Mouse (Mus musculus): ENCODE measurements around the gene Prrg2.
"Not testable (repeated sequence)": the region's sequence is repeated elsewhere in the genome, so short reads cannot be mapped to it uniquely, and the experiment has no call there.

The Prrg2 gene

DNA sequence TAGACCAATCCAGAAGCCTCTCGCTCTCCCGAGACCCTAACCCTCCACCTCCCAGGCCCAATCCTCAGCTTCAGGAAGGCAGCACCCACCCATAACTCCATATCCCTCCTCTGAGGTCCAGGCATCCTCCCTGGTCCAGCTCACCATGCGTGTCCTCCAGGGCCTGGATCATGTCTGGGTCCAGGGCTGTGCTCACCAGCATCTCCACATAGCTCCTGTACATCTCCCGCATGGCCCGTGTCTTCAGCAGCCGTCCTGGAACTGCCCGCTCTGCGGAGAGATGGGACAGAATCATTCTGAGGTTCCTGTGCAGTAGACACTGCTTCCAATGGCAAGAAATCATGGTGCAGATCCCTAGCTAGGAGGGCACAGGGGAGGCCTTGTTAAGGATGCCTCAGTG is 31.6 kb downstream of the Prrg2 start:
- DNase-seq (ENCODE audit: low spot score) = no peak

DNA sequence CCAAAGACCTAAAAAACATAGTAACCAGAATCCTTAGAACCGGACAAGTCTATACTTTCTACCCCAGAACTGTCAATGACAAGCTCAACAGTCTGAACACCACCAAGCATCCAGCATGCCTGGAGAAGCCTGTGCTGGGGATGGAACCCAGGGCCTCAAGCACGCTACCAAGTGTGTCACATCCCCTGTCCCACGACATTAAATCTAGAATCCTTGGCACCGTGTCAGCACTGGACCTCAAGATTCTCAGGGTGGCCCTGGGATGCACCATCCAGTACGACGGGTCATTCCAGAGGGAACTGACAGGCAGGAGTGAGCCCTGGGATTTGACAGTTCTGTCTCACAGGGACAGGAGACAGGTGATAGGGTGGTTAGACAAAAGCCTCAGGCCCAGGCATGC is 32.5 kb downstream of the Prrg2 start:
- DNase-seq (ENCODE audit: low spot score) = no peak

DNA sequence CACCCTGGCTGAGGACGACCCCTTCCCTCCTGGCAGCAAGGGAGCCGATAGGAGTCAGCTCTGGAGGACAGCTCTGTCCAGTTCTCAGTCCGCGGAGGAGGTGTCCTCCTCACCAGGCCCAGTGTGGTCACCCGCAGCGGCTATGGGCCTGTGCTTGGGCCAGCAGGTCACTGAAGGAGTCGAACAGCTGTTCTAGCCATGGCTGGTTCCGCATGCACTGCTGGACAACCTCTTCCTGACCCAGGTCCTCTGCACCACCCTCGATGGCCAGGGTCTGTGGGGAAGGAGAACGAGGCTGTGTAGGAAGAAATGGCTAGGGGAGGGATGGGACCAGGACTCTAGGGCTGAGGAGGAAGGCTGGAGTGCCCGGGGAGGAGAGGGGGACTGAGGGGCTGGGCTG is 34.1 kb downstream of the Prrg2 start:
- no peak for DNase-seq (ENCODE audit: low spot score)

DNA sequence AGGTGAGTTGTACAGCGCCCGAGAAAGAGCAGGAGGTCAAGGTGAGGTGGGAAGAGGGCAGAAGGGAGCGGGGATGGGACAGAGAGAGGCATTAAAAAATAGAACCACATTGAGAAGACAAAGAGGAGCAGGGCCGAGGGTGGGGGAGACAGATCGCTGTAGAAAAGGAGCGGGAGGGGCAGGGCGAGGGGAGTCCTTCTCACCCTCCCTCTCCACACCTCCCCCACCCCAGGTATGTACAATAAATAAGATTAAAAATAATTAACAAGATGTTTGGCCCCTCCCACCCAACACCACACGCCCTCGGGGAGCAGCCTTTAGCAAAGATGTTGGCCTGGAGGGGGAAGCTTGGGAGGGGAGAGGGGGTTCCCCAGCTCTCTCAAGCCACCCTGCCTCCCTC is 34.7 kb downstream of the Prrg2 start:
- no peak for DNase-seq (ENCODE audit: low spot score)

DNA sequence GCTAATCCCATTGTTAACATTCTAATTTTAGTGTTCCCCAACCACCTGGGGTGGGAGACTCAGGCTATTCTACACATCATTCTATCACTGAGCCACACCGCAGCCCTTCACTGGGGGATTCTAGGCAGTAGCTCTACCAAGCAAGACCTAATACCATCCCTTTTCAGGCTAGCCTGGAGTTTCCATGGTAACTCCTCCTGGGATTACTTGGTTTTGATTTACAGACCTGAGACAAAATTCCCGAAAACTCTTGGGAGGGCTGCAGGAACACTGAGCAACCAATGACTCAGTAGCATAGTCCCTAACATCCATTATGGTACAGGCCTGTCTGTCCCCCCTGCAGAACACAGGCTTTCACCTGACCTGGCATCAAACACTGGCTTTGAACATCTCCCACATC is 36.2 kb downstream of the Prrg2 start:
- DNase-seq (ENCODE audit: low spot score) = no peak

DNA sequence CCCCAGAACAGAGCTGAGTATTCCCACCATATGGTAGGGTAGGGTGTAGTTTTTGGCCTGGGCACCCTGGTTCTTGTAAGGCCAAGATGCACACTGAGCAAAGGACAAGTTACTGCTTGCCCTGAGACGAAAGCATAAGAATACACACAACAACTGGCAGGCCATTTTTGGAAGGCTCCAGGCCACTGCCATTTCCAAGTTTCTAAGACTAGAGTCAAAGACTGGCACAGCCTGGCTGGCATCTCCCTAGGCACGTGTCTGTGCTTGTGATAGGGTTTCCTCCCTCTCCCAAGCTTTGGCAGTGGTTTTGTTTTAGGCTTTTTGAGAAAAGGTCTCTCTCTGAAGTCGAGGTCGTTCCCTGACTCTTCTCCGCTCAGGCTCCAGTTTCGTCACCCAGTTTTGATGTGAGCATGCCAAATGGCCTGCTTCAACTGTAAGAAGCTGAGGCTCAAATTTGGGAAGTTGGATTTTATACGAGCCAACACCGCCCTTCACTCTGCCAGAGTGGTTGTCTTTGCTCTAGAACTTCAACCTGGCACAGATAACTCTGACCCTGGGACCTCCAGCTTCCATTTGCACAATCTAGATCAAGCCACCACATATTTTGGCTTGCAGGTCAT is 36.8 kb downstream of the Prrg2 start:
- no peak for DNase-seq (ENCODE audit: low spot score)

DNA sequence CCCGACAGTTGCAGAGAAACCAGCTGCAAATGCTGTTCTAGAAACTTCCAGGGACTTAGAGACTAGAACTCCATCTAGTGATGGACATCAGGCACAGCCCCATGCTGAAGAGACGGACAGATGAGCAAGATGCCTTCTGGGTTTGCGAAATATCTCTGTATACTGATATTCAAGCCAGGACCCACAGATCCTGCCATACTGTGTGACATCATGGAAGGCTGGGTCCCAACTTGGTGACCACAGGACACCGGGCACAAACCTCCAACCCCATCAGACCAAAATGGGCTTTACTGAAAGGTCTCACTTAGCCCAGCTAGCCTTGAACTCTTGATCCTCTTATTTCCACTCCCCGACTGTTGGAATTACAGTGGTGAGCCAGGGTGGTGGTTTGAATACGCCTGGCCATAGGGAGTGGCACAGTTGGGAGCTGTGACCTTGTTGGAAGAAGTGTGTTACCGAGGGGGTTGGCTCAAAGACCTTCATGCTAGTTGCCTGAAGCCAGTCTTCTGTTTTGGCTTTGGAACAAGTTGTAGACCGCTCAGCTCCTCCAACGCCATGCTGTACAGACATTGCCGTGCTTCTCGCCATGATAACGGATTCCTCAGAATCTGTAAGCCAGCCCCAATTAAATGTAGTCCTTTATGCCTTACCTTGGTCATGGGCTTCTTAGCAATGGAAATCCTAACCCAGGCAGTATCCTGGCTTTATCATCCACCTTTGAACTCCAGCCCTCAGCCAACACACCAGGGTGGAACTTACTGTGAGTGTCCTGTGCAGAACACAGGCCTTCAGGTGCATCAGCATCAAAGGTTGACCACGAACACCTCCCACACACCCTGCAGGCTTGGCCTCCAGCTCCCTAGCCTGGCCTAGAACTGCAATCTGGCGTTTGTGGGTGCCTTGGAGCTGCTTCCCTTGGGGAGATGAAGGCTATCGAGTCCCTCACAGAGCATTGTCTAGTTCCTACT is 37.9 kb downstream of the Prrg2 start:
- no peak for DNase-seq (ENCODE audit: low spot score)

DNA sequence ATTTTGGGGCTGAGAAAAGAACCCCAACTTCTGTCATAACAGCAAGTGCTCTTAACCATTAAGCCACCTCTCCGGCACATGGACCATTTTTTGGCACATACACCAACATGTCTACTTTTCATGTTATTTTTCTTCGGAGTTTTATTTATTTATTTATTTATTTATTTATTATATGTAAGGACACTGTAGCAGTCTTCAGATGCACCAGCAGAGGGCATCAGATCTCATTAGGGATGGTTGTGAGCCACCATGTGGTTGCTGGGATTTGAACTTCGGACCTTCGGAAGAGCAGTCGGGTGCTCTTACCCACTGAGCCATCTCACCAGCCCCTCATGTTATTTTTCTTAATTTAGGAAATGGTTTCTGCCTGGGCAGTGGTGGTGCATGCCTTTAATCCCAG is 38.8 kb downstream of the Prrg2 start:
- DNase-seq (ENCODE audit: low spot score) = not testable (repeated sequence)

DNA sequence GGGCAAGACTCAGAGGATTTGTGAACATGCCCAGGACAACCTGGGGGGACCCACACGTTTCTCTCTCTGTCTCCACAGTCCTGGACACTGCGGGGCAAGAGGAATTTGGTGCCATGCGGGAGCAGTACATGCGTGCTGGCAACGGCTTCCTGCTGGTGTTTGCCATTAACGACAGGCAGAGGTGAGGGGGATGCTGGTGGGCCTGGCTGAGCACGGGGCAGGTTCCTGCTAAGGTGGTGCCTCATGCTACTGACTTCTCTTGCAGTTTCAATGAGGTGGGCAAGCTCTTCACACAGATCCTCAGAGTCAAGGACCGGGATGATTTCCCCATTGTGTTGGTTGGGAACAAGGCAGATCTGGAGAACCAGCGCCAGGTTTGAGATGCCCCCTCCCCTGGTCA is 42.3 kb downstream of the Prrg2 start:
- no peak for DNase-seq (ENCODE audit: low spot score)

DNA sequence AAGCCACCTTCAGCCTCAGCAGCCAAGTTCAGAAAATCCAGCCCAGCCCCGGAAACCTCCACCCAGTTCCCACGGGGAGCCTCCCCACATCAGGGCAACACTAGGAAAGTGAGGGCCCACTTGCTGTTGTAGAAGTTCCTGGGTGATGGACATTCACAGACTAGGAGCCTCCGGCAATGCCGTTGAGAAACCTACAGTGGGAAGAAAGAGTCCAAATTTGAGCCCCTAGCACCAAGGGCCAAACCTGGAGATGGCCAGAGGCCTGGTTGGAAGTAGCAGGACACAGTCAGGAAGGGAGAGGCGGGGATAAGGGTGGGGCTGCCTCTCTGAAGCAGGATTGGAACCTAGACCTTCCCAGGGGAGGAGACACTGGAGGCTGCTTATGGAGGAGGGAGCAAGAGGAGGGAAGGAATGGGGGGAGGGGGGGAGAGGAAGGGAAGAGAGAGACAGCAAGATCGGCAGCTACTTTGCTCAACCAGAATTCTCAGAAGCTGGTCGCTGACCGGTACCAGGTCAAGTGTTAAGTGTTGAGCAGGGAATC is 43.4 kb downstream of the Prrg2 start:
- DNase-seq (ENCODE audit: low spot score) = peak; percentile 70

DNA sequence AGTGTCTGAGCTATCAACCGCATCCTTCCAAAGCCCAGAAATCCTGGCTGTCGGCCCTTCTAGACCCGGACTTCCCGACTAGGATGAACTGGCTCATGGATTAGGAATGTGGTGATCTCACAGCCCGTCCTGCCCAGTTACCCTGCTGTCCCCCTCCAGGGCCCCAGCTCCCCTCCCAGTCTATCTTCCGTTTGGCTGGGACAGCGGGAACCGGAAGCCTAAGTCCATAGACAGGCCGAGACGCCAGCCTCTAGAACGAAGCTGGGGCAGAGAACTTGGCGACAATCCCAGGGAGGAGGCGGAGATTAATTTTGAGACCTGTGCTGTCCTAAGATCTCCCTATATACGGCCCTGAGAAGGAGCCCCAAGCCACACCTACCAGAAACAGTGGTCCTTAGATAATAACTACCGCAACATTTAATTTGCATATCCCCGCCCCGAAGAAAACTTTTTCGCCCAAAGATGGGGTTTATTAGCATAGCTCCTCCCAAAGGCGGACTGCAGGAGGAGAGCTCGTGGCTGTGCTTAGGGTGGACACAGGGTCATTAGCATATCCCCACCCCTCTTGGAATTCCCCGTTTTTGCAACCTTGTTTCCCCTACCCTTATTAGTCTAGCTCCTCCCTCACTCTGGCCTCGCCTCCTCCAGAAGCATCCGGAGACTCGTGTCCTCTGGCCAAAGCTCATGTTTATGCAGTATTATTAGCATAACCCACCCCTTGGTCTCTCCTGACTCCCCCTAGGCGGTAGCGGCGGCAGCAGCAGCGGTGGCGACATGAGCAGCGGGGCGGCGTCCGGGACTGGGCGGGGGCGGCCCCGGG is 45.0 kb downstream of the Prrg2 start, which contains the start of gene Rras:
Gene Rras (plus strand): TSS at position 720 of the 820 bp plus-strand sequence.
- DNase-seq (ENCODE audit: low spot score) = peak; percentile 98

DNA sequence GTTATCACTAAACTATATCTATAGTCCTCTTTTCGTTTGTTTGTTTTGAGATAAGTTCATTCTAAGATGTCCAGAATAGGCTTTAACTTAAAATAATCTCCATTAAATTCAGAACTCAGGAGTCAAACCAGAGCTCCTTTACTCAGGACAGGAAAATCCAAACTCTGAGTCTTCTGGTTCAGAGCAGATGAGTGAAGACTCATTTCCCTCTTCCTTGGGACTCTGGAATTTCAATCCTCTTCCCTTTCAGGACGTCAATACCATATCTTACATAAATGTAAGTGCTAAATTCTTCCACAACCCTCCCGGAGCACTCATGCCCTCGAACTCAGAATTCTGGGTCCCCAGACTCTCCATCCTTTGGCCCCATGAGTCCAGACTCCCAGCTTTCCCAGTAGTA is 45.7 kb downstream of the Prrg2 start:
- no peak for DNase-seq (ENCODE audit: low spot score)

DNA sequence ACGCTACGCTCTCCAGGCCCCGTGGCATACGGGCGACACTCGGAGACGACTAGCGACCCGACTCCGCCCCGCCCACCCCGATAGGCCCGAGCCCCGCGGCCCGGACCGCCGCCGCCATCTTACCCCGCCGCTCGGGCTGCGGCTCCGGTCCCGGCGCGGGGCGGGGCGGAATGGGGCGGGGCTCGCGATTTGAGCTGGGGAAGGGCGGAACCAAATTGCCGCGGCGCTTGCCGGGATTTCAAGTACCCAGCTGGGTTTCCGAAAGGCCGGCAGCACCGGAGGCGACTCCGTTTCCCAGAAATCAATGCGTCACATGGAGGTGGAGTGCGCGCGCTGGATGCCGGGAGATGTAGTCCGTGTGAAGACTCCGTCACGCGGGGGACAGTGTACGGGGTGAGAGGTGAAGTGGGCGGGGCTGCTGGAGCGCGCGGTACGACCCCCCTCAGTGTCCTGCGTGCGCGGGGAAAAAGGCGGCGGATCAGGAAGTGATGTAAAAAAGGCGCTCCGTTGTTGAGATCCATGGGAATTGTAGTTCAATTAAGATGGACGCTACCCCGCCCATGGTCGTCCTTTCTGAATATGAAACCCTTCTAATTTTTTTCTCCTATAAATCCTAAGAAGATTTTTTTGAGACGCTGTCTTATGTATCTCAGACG is 46.4 kb downstream of the Prrg2 start, which contains the start of gene Scaf1:
Gene Scaf1 (minus strand): TSS at position 407 of the 656 bp plus-strand sequence.
- peak; percentile 100 for DNase-seq (ENCODE audit: low spot score)

DNA sequence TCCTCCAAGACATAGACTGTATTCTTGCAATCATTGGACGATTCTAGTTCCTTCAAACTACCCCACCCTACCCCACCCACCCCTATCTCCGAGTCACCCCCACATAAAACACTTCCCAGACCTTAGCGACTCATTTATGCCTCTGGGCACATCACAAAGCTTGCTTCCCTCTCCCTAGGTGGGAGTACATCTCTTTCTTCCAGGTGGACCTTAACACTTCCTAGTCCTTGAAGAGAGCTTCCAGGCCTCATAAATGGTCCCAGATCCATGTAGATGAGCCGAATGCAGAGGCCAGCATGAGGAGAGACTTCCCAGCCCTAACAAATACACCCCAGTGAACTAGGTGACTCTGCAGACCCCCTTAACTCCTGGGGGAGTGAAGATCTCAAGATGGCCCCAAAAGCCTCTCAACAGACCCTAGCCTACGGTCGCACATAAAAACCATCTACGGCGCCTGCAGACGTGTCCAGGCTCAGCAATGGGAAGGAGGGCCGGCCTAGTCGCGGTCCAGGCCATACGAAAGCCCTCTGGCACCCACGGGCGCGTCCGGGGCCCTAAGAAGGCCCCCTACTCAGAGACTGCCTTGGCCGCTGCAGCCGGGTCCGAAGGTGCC is 47.0 kb downstream of the Prrg2 start:
- no peak for DNase-seq (ENCODE audit: low spot score)

DNA sequence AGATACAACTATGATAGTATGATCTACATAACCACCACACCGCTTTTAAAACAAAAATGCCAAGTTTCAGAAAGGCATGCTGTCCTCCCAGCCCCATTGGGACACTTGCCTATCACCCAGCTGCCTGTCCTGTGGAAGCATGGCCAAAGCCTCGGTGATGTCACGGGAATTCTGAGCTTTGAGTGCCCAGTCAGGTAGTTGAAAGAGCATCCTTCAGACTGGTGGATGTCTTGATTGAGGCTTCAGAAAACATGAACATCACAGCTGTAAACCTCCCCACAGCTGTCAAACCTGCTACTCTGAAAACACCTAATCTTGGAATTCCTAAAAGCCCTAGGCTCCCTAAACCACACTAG is 48.4 kb downstream of the Prrg2 start:
- DNase-seq (ENCODE audit: low spot score) = no peak

DNA sequence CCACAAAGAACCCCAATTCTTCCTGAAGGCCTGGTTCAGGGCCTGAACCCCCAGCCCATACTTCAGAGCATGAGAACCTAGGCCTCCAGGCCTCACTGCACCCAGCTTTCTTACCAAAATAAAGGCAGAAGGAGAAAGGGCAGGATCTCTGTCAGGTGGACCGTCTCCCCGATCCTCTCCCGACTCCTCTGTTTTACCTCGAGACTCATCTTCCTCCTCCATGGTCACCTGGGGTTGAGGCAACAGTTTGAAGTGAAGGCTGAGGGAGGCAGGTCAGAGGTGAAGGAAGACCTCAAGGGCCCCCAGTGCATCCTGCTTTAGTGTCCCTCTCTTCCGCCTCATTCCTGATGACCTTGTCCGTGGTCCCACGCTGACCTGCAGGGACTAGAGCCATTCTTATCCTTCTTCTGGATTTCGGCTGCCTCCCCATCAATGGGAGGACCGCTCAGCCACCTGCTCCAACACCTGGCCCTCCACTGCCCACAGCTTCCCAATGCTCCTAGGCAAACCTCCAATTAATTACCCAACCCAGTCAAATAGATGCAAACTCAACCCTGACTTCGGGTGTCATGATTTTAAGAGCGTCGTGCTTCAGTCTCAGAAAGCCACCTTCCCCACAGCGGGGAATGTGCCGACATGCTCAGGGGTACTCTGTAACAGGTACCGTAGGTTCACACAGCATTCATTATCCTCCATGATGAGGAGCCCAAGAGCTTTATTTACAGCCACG is 48.9 kb downstream of the Prrg2 start:
- DNase-seq (ENCODE audit: low spot score) = no peak

DNA sequence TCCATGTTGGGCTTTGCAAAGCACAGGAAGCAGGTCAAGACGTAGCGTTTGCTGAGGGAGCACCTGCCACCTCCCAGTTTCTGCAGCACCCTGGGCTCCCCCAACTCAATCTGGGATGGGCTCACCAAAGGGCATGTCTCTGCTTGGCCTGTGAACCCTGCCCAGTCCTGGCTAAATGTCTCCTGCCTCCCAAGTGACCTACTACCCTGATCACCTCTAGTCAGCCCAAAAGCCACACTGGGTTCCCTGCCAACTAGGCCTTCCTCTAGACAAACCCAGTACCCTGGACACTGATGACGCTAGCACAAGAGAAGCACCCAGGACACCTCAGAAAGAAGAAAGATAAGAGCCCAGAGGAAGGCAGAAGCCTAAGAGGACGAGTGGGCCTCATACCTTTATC is 49.7 kb downstream of the Prrg2 start:
- no peak for DNase-seq (ENCODE audit: low spot score)

DNA sequence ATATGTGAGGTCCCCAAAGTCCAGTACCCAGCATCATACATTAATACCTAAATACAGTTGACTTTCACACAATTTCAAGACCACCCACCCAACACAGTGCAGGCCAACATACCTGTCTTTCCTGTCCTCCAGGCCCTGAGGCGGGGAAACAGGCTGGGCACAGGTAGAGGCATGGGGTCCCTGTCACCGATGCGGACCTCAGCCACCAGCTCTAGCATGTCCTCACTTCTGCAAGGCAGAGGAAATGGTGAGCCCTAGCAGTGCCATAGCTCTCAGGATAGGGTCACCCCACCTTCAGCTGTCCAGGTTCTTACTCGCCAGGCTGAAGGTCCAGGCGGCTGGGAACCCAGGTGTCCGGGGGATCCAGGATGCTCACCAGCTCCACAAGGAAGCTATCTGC is 50.5 kb downstream of the Prrg2 start:
- DNase-seq (ENCODE audit: low spot score) = no peak

DNA sequence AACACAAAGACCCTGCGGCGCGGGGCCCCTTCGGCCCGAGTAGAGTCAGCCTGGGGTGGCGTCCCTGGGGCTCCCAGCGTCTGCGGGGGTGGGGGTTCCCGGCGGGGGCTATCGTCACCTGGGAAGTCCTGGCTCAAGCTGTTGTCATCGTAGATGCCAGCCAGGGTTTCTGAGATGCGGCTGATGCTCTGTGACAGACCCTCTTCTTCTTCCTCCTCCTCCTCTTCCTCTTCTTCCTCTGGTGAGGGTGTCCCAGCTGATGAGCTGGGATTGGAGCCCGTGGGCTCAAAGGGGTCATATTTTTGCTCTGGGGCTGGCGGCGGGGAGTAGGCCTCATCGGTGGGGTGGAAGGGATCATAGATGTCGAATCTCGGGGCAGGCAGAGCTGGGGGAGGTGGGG is 54.1 kb downstream of the Prrg2 start:
- no peak for DNase-seq (ENCODE audit: low spot score)

DNA sequence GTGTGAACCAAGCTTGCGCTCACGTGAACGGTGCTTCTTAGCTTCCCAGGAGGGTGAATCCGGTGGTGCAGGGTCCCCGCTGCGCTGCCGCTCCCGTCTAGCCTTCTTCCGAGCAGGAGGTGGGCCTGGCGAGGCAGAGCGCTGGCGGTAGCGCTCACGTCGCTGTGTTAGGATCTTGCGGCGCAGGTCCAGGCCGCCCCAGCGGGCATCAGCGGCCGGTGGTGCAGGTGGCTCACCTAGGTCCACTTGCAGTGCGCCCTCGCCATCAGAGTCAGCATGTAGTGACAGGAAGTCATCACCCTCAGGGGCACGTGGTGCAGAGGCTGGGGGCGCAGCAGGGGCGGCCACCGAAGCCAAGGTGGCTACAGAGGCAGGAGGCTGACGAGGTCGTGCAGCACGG is 54.6 kb downstream of the Prrg2 start:
- DNase-seq (ENCODE audit: low spot score) = no peak

DNA sequence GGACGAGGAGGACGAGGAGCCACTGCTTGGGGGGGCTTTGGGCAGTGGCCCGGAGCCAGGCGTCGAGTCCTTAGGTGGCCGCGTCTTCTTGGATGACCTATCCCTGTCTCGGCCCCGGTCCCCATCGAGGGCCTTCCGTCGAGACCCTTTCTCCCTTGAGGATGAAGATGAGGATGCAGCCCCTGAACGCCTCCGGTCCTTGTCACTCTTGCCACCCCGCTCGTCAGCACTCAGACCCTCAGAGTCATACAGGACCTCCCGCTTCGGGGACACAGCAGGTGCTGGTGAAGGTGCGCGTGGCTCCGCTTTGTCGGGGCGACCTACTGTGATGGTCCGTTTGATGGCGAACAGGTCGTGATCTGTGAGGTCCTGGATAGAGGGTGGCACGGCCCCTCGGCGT is 55.3 kb downstream of the Prrg2 start:
- no peak for DNase-seq (ENCODE audit: low spot score)

All from yolk sac, embryonic 10.5 days (tissue).